Mouse (Mus musculus): ENCODE results near the gene Pdia3.
"Not testable (repeated sequence)": the region's sequence is repeated elsewhere in the genome, so short reads cannot be mapped to it uniquely, and the experiment has no call there.

DNA sequence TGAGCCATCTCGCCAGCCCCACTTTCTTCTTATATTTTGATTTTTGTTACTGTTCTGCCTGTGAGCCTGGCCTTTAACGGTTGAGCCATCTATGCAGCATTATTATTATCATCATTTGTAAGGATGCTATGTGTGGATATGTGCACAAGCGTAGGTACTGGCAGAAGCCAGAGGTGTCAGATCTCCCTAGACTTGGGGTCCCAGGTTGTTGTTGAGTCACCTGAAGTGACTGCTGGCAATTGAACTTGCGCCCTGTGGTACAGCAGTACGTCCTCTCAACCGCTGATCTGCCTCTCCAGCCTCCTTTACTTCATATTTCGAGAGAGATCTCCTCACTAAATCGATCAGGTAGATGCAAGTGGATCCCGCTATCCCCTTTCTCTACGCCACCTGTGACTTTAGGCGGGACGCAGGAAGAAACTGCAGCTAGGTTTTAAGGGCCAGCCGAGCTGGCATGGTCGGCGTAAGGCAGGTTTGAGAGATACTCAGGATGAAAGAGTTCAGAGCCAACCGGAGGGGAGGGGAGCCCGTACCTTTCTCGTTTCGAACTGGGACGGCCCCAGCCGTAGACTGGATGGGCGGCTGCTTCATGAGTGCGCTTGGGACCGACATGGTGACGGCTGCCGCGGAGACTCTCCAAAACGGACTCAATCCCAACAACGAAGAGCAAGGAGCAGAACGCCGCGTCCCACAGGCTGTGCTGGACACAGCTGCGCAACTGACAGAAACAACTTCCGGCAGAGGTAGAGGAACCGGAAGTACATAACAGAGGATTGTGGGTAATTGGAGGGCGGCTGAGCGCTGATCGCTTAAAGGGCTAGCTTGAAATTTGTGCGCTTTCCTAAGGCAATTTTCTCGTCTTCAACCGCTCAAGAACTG is 60.0 kb downstream of the Pdia3 start, which contains the start of gene Mfap1b:
- TF ChIP-seq CTCF, EP300 (IDR thresholded peaks at IDR 0.05; ENCODE audit: low read depth): not testable (repeated sequence)

All from liver, embryonic 14.5 days (tissue).